Mouse (Mus musculus): ENCODE data around the gene Tgfbr1. TPM values are rescaled to one million over a fixed set of nuclear protein-coding genes. Genes with fewer than 3 reads are reported as not detected.
A peak's percentile ranks its signal among the peaks of the same experiment; 100 is the strongest.
"Not testable (repeated sequence)": the region's sequence is repeated elsewhere in the genome, so short reads cannot be mapped to it uniquely, and the experiment has no call there.

Tgfbr1 gene
- polyA plus RNA-seq, 1 experiment: 14.2 TPM

DNA sequence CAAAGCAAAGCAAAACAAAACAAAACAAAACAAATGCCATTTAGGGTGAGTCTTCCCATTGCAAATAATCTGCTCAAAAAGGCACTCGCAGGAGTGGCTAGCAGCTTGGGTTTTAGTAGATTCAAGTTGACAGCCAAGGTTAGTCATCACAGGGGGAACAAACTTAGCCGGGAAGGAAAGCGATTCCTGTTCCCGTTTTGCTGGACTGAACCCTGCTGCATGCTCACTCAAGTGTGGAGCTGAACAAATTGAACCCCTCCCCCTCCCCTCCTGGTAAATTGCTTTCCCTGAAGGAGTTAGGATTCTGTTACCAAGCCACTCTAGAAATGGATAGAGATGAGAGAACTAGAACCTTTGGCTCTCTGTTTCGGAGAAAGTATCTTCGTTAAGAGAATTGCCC lies 3.3 kb upstream of the Tgfbr1 start:
- DNase-seq (ENCODE audit: low read depth): no peak

DNA sequence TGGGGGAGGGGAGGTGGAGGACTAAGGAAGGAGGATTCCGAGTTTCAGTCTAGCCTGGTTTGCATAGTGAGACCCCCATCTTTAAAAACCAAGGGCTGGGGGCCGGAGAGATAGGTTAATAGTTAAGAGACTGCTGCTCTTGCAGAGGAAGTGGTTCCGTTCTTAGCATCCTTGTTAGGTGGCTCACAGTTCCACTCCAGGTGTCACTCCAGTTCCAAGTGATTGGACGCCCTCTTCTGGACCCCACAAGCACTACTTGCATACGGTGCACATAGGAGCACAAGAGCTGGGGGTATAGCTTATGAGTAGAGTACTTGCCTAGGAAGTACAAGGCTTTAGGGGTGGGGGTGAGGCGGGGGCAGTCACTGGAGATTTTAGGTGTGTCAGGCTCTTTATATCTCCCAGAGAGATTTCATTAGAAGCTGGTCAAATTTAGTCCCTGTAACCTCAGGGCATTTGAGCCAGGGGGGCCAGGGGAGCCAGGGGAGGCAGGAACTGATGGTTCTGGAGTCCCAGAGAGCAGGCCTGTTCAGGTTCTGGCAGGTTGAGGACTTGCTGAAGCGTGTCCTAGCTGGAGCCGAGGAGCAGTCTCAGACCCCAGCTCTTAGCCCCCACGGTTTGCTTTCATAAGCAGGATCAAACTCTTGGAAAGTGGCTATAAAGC lies 1.5 kb upstream of the Tgfbr1 start:
- DNase-seq (ENCODE audit: low read depth): no peak

- no peak for DNase-seq (ENCODE audit: low read depth)
Observed at GRCm38 (mm10) chr4:47352061-47352661, 861 bp upstream of the Tgfbr1 start.

GRCm38 (mm10) chr4:47353416-47354111 lies 542 bp downstream of the Tgfbr1 start:
- DNase-seq (ENCODE audit: low read depth): no peak

GRCm38 (mm10) chr4:47354304-47354703 lies 1.3 kb downstream of the Tgfbr1 start:
- DNase-seq (ENCODE audit: low read depth): no peak

- DNase-seq (ENCODE audit: low read depth): no peak
Observed at GRCm38 (mm10) chr4:47362662-47363061, 9.6 kb downstream of the Tgfbr1 start.

- DNase-seq (ENCODE audit: low read depth): peak; percentile 44
Observed at GRCm38 (mm10) chr4:47363134-47363533, 10.1 kb downstream of the Tgfbr1 start.

- no peak for DNase-seq (ENCODE audit: low read depth)
Observed at GRCm38 (mm10) chr4:47368717-47369116, 15.7 kb downstream of the Tgfbr1 start.

- no peak for DNase-seq (ENCODE audit: low read depth)
Observed at GRCm38 (mm10) chr4:47378716-47379115, 25.7 kb downstream of the Tgfbr1 start.

DNA sequence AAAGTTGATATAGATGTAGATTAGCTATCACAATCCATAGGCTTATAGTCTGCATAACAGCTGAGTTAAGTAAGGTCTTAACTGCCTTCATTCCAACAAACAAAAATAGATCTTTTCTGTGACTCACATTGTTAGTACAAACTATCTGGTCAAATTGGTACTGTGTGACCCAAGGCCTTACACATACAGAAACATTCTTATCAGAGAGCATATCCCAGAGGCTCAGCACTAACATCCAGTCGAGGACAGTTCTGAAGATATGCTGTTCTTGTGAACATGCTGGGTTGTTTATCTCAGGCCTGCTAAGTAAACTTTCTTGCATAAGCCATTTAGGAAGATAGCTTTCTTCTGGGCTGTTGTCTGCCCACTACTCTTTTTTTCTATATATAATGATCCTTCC lies 29.4 kb downstream of the Tgfbr1 start:
- no peak for DNase-seq (ENCODE audit: low read depth)

GRCm38 (mm10) chr4:47391926-47392325 lies 38.9 kb downstream of the Tgfbr1 start:
- DNase-seq (ENCODE audit: low read depth): not testable (repeated sequence)

GRCm38 (mm10) chr4:47396251-47396650 lies 43.2 kb downstream of the Tgfbr1 start:
- no peak for DNase-seq (ENCODE audit: low read depth)

DNA sequence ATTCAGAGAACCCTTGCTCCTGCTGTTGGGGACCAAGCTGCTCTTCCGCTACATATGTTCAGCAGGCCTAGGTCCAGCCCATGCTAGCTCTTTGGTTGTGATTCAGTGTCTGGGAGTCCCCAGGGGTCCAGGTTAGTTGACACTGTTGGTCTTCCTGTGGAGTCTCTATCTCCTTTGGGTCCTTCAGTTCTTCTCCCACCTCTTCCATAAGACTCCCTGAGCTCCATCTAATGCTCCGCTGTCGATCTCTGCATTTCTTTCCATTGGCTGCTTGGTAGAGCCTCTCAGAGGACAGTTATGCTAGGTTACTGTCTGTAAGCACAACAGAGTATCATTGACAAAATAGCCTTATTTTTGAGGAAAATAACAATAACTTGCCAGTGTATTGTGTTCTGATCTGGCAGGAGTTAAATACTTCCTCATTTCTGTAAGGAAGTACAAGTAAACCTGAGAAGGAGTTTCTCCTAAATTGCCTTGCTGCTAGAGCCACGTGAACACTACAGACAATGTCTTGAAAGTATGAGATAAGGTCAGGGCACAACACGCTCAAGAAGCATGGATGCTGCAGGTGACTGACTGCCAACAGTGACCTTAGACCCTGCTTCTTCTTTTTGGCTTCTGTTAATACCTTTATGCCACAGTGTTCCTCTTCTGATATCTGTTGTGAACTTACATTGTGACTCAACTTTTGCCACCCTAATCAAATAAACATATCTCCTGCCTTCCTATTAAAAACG lies 45.1 kb downstream of the Tgfbr1 start:
- DNase-seq (ENCODE audit: low read depth): no peak

GRCm38 (mm10) chr4:47399824-47400223 lies 46.8 kb downstream of the Tgfbr1 start:
- no peak for DNase-seq (ENCODE audit: low read depth)

DNA sequence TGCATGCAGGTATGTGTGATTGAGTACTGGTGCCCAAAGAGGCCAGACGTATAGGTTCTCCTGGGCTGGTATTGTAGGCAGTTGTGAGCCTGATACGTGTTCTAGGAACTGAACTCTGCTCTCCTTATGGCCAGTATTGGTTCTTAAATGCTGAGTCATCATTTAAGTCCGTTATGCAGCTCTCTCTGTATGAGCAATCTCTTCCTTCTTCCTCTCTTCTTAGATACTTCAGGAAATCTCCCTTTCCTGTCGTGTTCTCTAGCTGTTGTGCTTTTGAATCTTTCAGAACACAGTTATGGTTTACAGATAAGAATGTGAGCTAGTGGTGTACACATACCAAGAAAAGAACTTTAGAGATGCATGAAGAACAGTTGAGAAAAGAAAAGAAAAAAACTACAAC lies 47.3 kb downstream of the Tgfbr1 start:
- DNase-seq (ENCODE audit: low read depth): no peak

- DNase-seq (ENCODE audit: low read depth): no peak
Observed at GRCm38 (mm10) chr4:47402200-47402599, 49.2 kb downstream of the Tgfbr1 start.

DNA sequence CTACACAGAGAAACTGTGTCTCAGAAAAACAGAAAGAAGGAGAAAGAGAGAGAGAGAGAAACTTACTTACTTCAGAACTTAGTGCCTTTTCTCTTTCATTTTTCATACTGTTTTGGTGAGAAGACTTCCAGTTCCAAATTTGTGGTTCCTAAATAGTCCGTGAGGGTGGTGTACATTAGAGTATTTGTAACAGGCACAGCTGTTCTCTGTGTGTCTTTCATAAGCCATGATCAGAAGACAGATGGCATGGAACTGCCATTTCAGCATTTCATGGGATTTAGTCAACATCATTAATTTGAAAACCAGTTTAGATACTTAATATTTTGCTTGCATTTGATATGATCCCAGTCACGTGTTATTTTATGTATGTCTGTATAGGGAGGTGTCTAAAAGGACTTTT lies 51.5 kb downstream of the Tgfbr1 start:
- DNase-seq (ENCODE audit: low read depth): no peak

DNA sequence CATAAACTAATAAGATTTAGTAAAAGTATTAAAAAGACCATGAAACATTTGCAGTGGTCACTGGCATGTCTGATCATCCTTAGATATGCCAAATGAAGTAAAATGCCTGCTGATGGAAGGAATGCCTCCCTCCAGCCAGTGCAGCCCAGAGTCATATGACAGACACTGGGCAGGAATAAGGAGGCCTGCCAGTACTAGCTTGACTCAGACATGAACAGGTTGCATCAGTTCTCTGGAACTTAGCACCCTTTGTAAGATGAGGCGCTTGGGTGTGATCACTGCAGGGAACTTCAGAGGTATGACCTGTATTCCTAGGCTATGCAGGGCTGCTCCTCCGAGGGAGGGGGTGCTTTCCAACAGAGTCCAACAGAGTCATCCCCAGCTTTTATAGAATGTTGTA lies 54.1 kb downstream of the Tgfbr1 start:
- peak; percentile 16 for DNase-seq (ENCODE audit: low read depth)

DNA sequence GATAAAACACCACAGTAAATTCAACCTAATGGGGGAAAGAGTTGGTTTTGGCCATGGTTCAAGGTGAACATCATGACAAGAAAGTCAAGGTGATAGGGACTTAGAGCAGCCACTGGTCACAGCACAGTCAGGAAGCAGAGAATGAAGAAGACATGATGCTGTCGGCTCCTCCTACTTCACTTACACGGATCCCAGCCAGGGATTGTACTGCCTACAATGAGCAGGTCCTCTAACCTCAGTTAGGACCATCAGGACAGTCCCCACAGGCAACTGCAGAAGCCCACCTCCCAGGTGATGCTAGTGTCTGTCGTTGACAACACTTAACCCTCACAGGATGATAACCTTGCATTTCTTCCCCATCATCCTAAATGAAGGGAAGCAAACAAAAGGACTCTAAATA lies 64.8 kb downstream of the Tgfbr1 start:
- no peak for DNase-seq (ENCODE audit: low read depth)

DNA sequence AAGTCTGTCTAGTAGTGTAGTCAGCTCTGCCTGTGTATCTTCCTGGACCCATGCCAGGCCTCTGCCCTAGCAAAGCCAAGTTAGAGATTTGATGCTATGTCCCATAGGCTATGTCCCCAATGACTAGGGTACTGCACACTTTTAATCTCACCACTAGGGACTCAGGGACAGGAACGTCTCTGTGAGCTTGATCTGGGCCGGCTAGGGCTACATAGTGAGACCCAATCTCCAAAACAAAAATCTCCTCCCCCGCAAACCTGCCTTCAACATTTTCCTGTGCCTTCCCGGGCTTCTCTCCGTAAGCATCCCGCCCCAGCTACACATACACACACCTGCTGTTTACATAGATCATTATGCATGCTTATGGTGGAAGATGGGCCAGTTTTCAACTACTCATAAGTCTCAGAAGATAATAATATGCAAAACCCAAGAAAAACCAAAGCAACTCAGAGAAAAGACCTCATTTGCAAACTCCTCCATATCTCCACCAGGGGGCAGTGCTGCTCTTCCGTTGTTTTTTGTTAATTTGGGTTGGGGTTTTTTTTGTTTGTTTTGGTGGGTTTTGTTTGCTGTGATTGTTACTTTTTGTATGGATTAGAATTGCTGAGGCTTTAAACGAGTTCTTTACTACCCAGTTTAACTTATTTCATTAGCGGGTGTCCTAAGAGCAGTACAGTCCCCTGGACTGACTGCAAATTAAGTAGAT lies 66.4 kb downstream of the Tgfbr1 start:
- no peak for DNase-seq (ENCODE audit: low read depth)

GRCm38 (mm10) chr4:47420191-47420590 lies 67.2 kb downstream of the Tgfbr1 start:
- DNase-seq (ENCODE audit: low read depth): no peak

DNA sequence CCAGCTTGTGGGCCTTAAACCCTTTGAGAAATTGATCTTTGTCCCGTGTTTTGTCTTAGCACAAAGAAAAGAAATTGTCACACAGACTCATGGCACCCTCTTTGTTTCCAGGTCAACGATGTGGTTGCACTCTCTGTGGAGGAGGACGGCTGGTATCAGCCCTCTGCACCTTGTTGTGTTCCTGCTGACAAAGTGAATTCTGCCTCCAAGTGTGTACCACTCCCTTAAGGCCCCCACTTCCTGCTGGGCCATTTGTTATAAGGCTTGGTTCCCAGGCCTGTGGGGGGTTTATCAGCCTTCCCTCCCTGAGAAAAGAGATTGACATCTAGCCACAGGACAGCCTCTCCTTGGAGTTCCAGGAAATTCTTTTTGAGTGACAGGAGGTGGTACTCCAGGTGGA lies 69.2 kb downstream of the Tgfbr1 start:
- no peak for DNase-seq (ENCODE audit: low read depth)

Measured in gonadal fat pad, adult 2 months (tissue).